Mouse (Mus musculus) spleen, adult 12 weeks (tissue): ENCODE measurements around the gene Vmn1r159.
"Not testable (repeated sequence)": the region's sequence is repeated elsewhere in the genome, so short reads cannot be mapped to it uniquely, and the experiment has no call there.

Experiments used
- DNase-seq: peaks from one replicate; pipeline ENCODE4 v3.0.0; 2022; ENCODE audit warnings: low spot score

Vmn1r159 gene

GRCm38 (mm10) chr7:22843505-22843904 lies at the start of gene Vmn1r159:
Gene Vmn1r159, minus strand, starts transcription at chr7:22843605.
- not testable (repeated sequence) for DNase-seq

GRCm38 (mm10) chr7:22870924-22871323 lies 27.5 kb upstream of the Vmn1r159 start, which contains the start of gene Vmn1r160:
Gene Vmn1r160, plus strand, starts transcription at chr7:22871224.
- not testable (repeated sequence) for DNase-seq
